Mouse (Mus musculus) spleen, postnatal 0 days (tissue): ENCODE results near the gene Supt4a. TPM values are rescaled to one million over a fixed set of nuclear protein-coding genes. Genes with fewer than 3 reads are reported as not detected.

Source experiments
- microRNA counts: library from miRNA; unstranded; fragments of <30 nt; microRNA quantifications from one replicate; lab custom pipeline; 2015
- polyA plus RNA-seq: library from polyadenylated mRNA; unstranded; fragments of >200 nt; fragmentation: Nextera tagmentation; extraction: Ambion mirVana; gene quantifications from 2 replicates; pipeline ENCODE4 v1.2.1, GENCODE M21; 2015

Supt4a gene
- polyA plus RNA-seq: 228 and 242 TPM in 2 replicates

DNA sequence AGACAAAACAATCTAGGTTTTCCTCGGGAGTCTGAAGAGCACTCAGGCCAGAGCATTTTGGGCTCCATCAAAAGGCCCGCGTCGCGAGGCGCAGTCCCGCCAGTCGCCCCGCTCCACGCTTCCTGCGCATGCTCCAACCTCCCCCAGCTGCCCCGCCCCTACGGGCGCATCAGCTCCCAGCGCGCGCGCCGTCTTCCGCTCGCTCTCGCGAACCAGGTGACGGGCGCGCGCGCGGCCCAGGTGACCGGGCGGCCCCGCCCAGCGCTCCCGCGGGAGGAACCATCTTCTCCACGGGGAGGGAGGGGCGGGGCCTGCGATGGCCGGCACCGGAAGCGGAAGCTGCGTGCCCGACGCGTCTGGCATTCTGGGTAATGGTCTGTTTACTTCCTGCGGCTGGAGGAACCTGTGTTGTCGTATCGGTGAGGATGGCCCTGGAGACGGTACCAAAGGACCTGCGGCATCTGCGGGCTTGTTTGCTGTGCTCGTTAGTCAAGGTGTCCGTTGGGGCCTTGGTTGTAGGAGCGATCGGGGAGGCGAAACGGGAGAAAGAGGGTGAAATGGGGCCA is at the start of gene Supt4a:
TSS of gene Supt4a (plus strand) at position 378 of the 566 bp plus-strand sequence.

DNA sequence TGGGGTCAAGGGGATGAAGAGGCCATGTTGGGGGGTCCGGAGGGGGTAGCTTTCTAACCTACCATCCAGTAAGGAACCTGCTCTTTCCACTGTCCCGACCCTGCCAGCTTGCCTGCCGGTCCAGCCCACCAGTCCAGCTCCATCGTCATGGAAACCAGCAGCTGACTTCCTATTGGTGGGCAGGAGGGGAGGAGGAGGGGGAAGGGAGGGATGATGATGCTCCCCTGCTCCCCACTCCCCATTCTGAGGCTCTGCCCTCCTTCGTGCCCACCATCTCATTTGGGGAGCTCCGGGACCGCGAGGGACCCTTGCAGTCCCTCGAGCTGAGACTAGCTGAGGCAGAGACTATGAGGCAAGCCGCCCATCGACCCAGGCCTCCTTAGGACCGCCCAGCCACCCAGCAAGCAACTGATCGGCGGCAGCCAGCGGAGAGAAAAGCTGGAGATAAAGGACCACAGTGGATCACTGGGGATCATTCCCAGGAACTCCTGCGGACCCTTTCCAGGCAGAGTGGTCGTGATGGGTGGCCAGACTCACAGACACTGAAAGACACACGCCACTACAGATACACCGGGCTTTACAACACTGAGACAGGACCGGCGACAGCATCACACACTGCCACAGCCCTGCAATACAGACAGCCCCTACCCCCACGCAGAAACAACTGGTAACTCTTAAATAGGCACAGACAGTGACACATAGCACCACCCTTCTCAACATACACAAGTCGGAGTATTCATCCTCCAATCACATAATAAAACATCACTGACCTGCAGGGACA is 23.1 kb downstream of the Supt4a start, which contains the start of gene Tspoap1:
TSS of gene Tspoap1 (plus strand) at position 241 of the 781 bp plus-strand sequence.

MicroRNAs within 50 kb of the gene (microRNA counts, 519-probe panel; counts per million panel counts)
- 10,973 counts per million, percentile 99 among the panel's probes with 10 or more counts for microRNA mmu-miR-142-3p (lab: Ali Mortazavi, UCI)
- 3,030 counts per million, percentile 6 among the panel's probes with 10 or more counts for microRNA mmu-miR-142-5p (lab: Ali Mortazavi, UCI)

Other genes starting within 250 kb of the Supt4a start
- gene Gm11492, start 170.9 kb upstream of the Supt4a start, polyA plus RNA-seq: not detected in 2 replicates
- gene Sept4, start 168.6 kb upstream of the Supt4a start, polyA plus RNA-seq: 53.8 and 70.3 TPM in 2 replicates
- 6.6 and 8.5 TPM in 2 replicates for gene Mtmr4, start 145.4 kb upstream of the Supt4a start, polyA plus RNA-seq
- 0.06 TPM in 2 replicates for gene Hsf5, start 120.4 kb upstream of the Supt4a start, polyA plus RNA-seq
- 2.3 and 3.2 TPM in 2 replicates for gene Rnf43, start 74.8 kb upstream of the Supt4a start, polyA plus RNA-seq
- 2.9 and 4.3 TPM in 2 replicates for gene Tspoap1, start 23.0 kb downstream of the Supt4a start, polyA plus RNA-seq
- 390 and 539 TPM in 2 replicates for gene Mpo, start 56.0 kb downstream of the Supt4a start, polyA plus RNA-seq
- gene Lpo, start 90.7 kb downstream of the Supt4a start, polyA plus RNA-seq: not detected in 2 replicates
- 2.8 and 3.3 TPM in 2 replicates for gene Mks1, start 115.7 kb downstream of the Supt4a start, polyA plus RNA-seq
- 0.14 and 0.39 TPM in 2 replicates for gene Epx, start 138.0 kb downstream of the Supt4a start, polyA plus RNA-seq
- gene Olfr462, start 154.7 kb downstream of the Supt4a start, polyA plus RNA-seq: not detected in 2 replicates
- not detected in 2 replicates for gene Olfr463, start 159.8 kb downstream of the Supt4a start, polyA plus RNA-seq
- not detected in 2 replicates for gene Olfr464, start 183.4 kb downstream of the Supt4a start, polyA plus RNA-seq
- gene Dynll2, start 250.0 kb downstream of the Supt4a start, polyA plus RNA-seq: 9.7 and 10.4 TPM in 2 replicates